Comparison of ENCODE assay signal across 28 mouse cellular contexts in the genomic region with DNA sequence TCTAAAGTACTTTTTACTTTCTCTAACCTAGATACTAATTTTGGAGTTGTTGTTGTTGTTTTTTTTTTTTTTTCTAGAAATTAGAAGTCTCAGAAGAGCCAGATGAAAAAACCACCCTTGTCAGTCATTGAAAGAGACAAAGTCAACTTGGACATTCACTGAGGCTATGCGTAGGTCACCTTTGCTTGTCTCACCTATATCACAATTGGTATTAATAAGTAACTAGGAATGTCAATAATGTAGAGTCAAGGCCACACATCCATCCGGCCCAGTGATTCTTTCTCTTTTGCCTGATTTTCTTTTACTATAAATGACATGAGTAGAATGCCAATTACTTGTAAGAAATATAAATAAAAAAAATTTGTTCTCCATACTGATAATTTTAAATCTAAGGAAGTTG. TPM values are rescaled to one million over a fixed set of nuclear protein-coding genes. Genes with fewer than 3 reads are reported as not detected.
"Had no signal": no experiment of that assay in that cellular context is flagged by ENCODE, and none has a peak within 500 bp of the region (broad histone marks: within the 10 kb centered on the region; RNA-seq: fewer than 3 reads in every experiment).

No protein-coding gene starts in this region.

- H3K4me2 ChIP-seq: heart, embryonic 12.5 days; hindbrain, embryonic 12.5 days; hindbrain, embryonic 14.5 days; kidney, embryonic 15.5 days; limb, embryonic 13.5 days; limb, embryonic 15.5 days had no signal

- H3K4me1 ChIP-seq: hindbrain, embryonic 12.5 days; limb, embryonic 13.5 days; limb, embryonic 15.5 days had no signal

- H3K9ac ChIP-seq: heart, embryonic 12.5 days; hindbrain, embryonic 12.5 days; hindbrain, embryonic 14.5 days; kidney, embryonic 15.5 days; limb, embryonic 13.5 days; limb, embryonic 15.5 days had no signal

- H3K9me3 ChIP-seq: heart, embryonic 10.5 days; heart, embryonic 12.5 days; hindbrain, embryonic 10.5 days; hindbrain, embryonic 12.5 days; kidney, embryonic 15.5 days; limb, embryonic 13.5 days; limb, embryonic 15.5 days had no signal

- DNase-seq: gastrocnemius, adult 2 months; gastrocnemius, postnatal 10 days; gastrocnemius, postnatal 25 days; heart, adult 18-20 months; heart, postnatal 10 days; heart, postnatal 4 days; kidney, adult 11 months; kidney, adult 2 months; kidney, adult 9 months; kidney, postnatal 14 days; kidney, postnatal 36 days; layer of hippocampus, adult 9-11 months; layer of hippocampus, postnatal 36 days; left cerebral cortex, postnatal 4 days had no signal

- ATAC-seq: forebrain, embryonic 16.5 days; hindbrain, embryonic 16.5 days; inflammation-experienced regulatory T-cells, adult 6 months had no signal

- H3K36me3 ChIP-seq: heart, embryonic 10.5 days; heart, embryonic 12.5 days; hindbrain, embryonic 10.5 days; hindbrain, embryonic 12.5 days; kidney, embryonic 15.5 days; limb, embryonic 13.5 days; limb, embryonic 15.5 days had no signal

- H3K27ac ChIP-seq: gastrocnemius, adult 2 months; heart, embryonic 10.5 days; hindbrain, embryonic 10.5 days; hindbrain, embryonic 12.5 days; hindbrain, embryonic 14.5 days; kidney, embryonic 15.5 days; kidney, postnatal 0 days; limb, embryonic 13.5 days; limb, embryonic 15.5 days had no signal

- H3K4me3 ChIP-seq: gastrocnemius, adult 2 months; heart, embryonic 10.5 days; heart, embryonic 12.5 days; hindbrain, embryonic 10.5 days; hindbrain, embryonic 12.5 days; kidney, embryonic 15.5 days; limb, embryonic 13.5 days; limb, embryonic 15.5 days had no signal

- H3K27me3 ChIP-seq: kidney, embryonic 15.5 days; limb, embryonic 15.5 days had no signal

RNA-seq across cellular contexts. Expression of gene Gm43518, which starts 39.5 kb away (rescaled TPM):
- total RNA-seq: gastrocnemius, postnatal 25 days; granulocyte monocyte progenitor cell, adult 5-6 weeks had no signal
- polyA plus RNA-seq: large intestine, adult 2 months had no signal
